Mouse (Mus musculus) adrenal gland, postnatal 10 days (tissue): ENCODE measurements at regions not wholly inside any gene's neighbourhood (a gene's known extent, or its start where the extent isn't known, plus 50 kb on each side); places are given as distances from the start of the nearest gene placed in this dataset.

ENCODE experiments used
- DNase-seq: peaks from one replicate; pipeline ENCODE4 v3.0.0; 2021; ENCODE audit warnings: mixed read lengths

DNA sequence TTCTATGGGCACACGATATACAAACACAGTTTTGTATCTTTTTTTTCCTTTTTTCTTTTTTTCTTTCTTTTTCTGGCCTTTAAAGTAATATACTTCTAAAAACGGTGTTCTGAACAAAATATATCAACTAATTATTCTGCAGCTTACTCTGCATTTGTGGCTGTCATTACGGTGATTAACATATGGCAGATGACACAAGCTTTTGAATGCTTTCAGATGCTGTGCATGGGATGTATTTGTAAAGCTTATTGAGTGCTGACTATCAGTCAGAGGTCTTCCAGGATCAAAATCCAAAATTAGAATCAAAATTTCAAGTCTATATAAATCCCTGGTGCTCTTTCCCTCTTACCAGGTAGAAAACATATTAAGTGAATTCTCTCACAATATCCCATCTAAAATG is 853.6 kb downstream of the Stpg2 start:
- no peak for DNase-seq

DNA sequence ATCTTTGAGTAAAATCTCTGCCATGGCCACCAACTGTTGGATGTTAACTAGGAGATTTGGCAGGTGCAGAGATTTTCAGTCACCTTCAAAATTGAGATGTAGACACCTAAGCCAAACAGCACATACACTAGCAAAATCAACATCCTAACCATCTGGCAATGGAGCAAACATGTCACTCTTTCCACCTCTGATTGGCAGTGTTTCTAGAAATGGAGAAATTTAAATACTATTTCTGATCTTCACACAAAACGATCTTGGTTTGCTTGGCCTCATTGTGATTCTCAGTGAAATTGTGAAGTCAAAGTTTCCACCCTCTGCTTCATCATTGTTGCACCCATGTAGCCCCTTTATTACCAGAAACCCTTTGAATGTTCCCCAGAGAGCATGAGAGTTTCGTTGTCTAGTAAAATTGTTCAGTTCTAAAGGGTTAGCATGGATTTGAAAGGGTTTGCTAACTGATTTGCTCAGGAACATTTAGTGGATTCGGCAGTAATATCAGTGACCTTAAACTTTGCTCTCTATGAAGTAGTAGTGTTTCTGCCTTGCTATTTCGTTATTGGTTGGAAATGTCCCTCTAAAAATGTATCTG is 854.1 kb downstream of the Stpg2 start:
- DNase-seq = no peak

DNA sequence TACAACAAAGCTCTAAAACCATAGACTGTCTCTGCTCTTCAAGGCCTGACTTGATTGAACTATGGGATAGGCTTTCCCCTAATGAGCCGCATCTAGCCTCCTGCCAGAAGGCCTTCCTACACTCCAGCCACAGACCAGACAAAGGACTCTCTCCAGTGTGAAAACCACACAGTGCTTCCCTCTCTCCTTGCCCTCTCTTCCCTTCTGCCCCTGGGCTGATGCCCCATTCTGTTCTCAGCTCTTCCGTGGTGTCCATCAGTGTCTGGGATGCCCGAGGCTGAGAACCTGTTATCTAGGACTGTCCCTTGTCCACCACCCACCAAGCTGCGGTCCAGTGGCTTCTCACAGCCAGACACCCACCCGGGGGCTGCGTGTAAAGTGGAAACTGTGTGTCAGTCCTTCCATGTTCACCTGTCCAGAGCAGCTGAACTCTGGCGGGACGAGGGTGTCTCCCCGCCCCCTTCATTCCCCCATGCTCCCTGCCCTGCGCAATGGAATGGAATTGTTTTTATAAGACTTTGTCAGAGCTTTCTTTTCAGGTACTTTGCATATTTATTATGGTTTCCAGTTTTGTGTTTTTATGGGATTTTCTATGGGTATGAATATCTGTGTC is 856.4 kb downstream of the Stpg2 start:
- DNase-seq = no peak

DNA sequence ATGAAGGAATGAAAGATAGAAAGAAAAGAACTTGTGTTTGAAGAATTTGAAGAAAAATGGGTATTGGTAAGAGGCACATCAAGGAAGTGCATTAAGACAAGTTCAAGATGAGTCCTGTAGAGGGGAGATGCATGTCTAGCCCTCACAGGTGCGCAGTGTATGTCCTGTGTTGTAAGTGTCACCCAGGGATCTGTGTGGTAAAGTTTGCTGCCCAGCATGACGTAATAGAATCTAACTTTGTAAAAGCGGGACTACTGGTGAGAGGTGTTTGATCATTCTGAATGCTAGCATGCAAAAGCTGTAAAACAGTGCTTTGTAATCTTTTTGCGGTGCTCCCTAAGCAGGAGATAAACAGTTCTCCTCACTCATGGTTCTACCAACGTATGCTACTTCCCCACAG is 857.4 kb downstream of the Stpg2 start:
- no peak for DNase-seq

DNA sequence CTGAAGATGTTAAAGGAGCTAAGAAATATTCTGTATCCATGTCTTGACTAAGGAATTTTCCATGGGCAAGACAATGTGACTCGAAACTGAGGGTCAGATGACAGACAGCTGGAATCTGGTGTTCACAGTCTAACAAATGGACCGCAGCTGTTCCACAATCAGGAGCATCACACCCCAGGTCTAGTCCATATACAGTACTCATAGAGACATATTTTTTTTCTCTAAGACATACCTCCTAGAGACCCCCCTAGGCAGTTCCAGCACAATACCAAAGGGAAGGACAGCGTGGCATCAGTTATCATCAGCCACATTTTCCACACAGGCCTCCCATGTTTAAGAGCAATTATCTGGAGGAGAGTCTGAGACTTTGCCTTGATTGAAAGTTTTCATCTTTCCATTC is 878.8 kb downstream of the Stpg2 start:
- no peak for DNase-seq

DNA sequence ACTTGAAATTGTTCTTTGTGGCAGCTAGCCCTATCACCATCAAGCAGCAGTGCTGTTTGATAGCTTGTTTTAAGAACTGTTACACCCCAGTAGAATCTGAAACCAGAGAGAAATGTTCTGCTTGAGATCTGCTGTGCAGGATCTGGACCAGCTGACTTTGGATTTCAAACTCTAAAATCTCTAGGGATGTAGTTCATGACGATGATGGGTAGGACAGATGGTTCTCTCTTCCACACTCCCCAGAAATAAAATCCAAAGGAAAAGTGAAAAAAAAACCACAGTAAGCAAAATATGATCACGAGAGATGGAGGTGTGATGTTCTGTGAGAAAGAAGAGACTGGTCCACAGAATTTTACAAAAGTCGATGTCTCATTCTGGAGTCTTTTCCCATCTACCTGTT is 879.9 kb downstream of the Stpg2 start:
- DNase-seq = no peak

DNA sequence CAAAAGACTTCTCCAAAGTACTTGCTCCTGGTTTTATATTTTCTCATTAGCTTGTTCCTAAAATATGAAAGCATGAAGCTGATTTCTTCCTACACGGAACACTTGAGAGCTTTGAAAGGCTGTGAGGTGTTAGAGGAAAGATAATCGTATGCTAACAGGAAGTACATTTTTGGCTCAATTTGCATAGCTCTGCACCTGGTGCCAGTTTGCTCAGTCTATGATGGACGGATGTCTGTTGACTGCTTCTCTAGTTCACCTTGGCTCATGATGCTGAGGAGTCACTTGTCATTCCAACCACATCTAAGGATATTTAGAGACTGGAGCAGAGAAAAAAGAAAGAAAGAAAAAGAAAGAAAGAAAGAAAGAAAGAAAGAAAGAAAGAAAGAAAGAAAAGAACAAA is 882.5 kb downstream of the Stpg2 start:
- DNase-seq = no peak

DNA sequence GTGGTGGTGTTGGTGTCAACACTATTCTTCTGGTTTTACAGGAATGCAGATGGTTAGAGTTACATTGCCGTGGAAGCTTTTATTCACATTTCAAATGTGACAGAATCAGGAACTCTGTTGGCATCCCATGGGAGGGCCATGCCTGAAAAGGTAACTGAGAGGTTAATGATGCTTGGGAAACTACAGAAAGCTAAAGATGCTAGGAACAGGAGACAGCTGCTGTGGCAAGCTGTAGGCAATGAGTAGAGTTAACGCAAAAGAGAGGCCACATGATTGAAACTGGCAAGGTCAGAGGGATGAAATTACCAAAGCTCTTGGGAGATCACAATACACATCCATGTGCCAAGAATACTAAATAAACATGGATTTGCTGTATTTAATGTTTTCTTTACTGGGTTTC is 886.4 kb downstream of the Stpg2 start:
- no peak for DNase-seq

DNA sequence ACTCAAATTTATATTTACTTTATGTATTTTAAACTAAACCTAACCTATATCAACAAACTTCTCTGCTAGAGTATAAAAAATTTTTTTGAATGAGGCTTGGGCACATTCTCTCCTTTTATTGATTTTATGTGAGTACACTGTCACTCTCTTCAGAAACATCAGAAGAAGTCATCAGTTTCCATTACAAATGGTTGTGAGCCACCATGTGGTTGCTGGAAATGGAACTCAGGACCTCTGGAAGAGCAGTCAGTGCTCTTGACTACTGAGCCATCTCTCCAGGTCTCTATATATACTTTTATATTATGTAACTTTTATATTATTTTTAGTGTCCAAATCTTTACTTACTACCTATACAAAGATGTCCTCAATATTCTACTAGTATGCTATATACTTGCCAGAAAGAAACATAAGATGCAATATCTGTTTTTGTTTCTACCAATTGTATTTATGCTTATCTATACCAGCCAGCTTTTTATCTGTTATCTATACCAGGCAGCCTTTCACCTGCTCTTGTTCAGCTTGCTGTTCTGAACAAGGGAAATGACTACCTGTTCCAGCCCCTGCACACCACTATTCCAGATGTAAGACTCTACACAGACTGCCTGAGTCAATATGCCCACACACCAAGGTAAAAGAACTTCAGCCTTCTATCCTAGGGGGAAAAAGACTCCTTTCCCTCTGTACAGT is 891.5 kb downstream of the Stpg2 start:
- no peak for DNase-seq

DNA sequence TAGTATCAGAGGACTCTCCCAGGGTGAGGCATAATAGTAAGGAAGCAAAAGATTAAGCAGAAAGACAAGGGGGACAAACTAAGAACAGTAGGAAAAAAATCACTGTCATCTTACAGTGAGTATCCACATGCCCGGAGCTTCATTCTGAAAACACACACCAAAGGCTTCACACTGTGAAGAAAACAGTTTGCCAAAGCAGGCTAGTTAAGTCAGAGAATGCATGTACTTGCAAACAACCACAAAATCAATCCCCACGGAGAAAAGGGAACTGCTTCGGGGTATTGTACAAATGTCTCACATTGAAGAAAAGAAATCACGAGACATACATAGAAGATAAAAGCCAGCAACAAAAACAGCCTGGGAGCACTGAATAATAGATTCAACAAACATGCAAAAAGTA is 903.9 kb downstream of the Stpg2 start:
- DNase-seq = no peak

DNA sequence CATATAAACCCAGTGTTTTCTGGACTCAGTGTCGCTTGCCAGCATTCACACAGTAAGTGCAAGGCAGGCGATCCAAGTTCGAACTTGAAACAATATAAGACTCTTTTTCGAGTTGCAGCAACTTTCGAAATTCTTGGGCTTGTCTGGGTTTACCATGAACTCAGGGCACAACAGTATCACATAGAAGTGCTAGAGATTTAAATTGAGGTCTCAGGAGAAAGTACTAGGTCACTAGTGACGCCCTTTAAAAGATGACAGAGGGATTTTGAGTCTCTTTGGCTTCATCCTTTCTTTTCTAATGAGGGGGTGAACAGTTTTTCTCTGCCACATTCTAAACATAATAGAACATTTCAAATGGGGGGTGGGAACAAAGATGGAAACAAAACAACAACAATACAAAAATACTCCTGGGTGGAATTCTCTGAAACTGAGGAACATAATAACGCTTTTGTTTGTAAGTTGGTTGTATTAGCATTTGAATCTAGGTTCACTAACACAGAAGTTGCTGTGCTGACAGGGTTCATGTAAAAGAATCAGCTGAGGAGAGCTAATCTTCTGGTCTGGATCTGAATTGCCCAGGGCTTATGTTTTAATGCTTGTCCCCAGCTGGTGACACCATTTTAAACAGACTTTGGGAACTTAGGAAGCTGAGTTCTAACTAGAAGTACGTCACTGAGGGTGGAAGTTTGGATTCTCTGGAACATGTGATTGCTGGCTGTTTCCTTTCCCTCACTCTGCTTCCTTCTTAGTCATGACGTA is 906.1 kb downstream of the Stpg2 start:
- no peak for DNase-seq

DNA sequence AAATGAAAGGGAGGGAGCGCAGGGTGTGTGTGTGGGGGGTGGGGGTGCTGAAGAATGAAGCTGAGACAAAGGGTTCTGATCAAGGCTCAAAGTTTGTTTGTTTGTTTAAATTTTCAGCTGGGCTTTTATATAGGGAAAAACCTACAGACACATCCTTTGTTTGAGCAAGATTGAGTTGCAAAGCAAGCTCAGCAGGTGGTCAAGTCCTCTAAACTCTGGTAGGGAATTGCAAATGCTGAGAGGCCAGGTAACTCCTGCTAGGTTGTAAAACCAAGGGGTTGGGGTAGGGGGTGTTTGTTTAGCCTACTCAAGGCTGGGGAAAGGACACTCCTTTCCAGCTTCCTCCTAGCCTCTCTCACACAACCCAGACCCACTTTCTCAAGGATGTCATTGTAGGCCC is 909.6 kb downstream of the Stpg2 start:
- DNase-seq = no peak

DNA sequence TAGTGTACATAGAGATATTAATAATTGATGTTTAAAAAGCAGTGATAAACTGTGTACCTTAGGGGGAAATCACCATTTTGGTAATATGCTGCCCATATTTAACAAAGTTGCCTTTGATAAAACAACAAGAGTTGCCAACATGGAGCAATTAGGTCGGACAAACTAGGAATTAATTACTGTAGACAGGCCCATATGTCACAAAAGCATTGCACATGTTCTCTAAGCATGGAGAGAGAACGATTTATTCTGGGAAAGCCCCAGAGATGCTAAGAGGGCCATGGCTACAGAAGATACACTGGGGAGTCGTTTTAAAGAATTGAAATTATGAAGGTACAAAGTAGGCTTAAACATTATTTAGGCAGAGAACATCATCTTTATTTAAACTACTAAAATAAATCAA is 921.8 kb downstream of the Stpg2 start:
- DNase-seq = no peak

DNA sequence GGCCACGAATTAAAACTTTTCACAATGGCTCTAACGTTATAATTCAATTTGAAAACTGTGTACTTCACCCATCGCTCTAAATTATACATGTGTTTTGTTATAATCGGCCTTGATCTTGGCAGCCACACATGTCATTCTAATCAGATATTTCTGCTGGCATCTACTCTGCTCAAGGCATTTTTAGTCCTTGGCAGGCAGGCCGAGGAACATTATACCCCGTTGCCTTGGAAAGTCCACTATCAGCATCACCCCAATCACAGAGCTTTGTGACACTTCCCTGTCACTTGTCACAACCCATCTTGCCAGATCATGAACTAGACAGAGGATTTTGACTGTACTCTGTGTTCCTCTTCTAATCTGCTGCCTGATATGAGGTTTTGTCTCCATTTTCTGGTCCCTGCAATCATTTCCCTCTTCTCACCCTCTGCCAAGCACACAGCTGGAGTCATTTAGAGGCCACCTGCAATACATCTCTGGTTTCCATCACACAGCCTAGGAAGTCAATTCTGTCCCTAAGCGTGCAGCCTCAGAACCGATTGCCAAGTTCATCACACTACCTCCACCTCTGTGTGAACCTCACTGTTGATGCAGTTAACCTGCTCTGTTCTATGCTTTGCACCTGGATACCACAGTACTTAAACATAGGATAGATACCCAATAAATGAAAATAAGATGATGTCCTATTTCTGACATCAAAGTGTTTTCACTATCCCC is 923.7 kb downstream of the Stpg2 start:
- peak; percentile 3 for DNase-seq

DNA sequence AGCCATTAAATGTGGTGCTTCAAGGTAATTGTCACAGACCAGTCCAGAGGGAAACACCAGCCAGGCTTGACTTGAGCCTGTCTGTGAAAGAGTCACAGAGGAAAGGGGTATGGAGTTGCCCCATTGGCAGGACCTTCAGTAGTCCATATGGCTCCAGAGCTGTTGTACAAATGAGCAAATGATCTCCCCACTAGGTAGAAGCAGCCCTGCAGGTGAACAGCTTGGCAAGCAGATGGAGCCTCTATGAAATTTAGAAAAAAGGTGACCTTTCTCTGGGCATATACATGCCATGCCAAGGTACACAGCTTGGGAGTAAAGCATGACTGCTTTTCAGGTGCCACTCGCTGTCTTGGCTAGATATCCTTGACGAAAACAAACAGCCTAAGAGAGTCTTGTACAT is 938.4 kb downstream of the Stpg2 start:
- DNase-seq = no peak

DNA sequence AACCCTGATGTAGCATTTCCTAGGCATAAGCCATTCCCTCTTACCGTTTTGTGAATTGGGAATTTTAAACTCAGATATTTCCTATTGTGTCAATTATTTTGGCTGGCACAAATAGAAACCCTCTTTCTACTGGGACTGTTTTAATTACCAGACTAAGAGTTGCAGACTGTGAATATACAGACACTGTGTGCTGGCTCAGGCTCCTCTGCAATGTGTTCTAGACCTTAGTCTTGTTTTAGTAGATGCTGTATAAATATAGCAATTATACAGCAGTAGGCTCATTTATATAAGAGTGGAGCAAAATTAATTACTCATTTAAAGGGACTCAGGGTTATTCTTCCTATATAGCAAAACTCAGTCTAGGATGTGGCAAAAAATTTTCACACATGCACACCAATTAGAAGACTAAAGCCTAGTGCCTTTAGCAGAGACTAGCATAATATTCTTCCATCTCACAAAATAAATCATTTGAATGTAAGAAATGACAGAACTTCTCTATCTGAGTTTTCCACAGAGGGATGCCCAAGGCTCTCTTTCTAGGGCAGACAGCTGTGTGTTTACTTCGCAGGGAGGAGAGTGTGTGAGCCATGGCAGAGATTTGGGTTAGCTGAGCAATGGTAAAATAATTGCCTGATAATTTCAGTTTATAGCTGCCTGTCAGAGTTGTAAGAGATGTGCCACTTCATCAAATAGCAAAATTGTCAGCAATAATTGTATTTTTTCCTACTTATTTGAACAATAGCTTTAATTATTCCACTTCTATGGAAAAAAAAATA is 941.9 kb downstream of the Stpg2 start:
- no peak for DNase-seq

DNA sequence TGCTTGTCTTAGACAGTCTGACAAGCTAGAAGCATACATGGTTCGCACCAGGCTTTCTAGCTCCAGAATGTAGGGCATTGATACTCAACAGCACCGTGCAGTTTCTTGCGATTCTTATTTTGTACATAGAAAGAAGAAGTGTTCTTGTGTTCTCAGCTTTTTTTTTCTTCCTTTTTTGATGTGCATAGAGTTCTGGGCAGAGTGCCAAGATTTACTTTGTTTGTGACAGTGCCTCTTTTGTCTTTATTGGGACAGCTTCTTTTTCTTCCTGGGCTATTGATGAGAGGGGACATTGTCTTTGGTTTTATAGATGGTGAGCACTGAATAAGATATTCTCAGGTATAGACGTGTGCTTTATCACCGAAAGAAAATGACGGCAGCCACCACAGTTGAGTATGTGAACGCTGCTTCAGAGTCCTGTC is 945.0 kb downstream of the Stpg2 start:
- DNase-seq = no peak

DNA sequence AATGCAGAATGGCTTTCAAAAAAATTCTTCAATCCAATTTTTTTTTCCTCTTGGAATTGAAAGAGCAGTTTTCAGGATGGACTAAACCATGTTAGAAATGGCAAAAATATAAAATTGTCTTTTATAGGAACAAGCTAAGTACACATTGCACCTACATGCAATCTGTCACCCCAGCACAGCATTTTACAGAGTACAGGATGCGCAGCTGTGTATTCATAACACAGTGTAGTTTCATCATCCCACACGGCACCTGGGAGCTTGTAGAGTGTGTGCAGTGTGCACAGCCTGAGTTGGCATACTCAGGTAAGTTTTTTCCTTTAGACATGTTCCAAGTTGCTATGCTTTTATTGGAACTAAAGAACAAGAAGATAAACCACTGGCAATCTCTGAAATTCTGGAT is 974.0 kb downstream of the Stpg2 start:
- no peak for DNase-seq

DNA sequence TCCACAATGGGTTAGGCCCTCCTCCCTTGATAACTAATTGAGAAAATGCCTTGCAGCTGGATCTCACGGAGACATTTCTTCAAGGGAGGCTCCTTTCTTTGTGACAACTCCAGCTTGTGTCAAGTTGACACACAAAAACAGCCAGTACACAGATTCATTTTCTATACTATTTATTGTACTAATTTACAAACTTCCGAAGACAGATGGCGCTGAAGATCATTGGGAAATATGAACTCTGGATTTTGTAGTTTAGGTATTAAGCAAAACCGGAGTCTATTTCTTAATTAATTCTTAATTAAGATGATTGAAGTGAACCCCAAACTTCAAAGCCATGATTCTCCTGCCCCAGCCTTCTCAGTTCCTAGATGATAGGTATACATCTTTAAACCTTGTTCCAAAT is 977.2 kb downstream of the Stpg2 start:
- DNase-seq = no peak

DNA sequence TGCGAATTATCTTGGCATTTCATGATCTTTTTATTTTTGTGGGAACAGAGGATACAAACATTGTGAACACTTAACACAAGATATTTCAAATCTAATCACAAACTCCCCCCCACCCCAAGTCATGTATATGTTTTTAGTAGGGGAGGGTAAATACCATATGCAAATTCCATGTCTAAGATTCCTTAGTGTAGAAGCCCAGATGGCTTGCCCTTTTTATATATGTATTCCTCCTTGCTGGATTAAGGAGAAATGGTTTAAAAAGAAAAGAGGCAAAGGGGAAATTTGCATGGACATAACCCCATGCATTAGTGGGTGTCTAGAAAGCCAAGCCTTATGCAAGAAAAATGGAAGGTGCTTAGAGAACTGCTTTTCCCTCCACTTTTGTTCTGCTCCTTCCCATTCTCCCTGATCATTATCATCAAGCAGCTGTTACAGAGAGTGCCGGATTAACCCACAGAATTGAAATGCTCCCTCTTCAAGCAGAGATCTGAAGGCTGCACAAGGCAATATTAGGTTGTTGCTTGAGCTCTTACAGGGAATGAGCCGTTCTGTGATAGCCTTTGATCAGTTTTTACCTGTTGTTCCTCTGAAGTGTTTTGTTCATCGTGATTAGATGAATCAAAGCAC is 979.5 kb downstream of the Stpg2 start:
- DNase-seq = no peak

DNA sequence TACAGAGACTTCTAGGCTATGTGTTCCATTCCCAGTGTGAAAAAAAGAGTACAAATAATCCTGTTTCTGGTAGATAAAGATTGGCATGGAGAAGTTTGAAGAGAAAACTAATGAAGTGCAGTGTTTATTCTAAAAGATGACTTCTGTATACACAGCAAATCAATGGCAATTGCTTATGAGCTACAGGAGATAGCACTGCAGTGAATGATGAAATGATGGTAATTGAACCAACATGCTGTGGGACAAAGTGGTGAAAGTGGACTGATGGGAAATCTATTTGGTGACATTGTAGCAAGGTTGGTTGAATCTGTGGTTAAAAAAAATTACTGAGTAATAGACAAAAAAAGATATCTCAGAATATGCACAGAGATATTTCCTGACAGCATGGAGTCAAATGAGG is 1000.4 kb downstream of the Stpg2 start:
- no peak for DNase-seq
